Mouse (Mus musculus) NIH3T3 (cell line): ENCODE results near the gene Tiam1.

ENCODE experiments used
- DNase-seq: peaks from one replicate; pipeline ENCODE4 v3.0.0-alpha.2; 2012; ENCODE audit warnings: low read depth

Gene Tiam1

DNA sequence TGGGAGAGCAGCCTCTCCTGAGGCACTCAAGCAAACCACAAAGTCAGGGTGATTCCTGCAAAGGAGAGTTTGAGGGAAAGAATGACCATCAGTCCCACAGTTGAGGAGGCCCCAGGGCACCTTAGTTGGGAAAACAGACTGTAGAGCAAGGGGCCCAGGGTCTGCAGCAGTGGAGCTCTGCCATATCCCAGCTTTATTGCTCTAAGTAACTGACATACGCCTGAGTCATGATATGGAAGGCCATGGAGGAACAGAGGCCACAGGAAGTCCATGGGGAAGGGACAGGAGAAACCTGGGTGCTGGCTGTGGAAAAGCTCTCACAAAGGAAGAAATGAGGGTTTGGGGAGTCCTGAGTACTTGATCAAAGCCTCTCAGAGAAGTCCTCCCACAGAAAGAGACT is 189.5 kb downstream of the Tiam1 start:
- no peak for DNase-seq

DNA sequence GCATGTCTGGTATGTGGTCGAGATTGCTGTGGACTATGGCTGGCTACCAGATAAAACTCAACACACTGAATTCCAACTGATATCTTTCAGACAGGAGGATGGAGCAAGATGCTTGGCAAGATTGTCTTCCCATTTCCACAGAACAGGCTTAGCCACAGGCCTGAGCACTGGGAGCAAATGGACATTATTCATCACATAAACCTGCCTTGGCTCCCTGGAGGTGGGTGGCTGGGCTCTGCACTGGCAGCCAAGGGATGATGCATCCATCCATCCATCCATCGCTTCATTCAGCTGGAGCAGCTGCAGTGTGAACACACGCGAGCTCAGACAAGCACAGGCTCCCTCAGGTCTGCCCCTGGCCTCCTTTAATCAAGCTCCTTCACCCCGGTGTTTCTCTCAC is 190.7 kb downstream of the Tiam1 start:
- DNase-seq, result peak; percentile 82

DNA sequence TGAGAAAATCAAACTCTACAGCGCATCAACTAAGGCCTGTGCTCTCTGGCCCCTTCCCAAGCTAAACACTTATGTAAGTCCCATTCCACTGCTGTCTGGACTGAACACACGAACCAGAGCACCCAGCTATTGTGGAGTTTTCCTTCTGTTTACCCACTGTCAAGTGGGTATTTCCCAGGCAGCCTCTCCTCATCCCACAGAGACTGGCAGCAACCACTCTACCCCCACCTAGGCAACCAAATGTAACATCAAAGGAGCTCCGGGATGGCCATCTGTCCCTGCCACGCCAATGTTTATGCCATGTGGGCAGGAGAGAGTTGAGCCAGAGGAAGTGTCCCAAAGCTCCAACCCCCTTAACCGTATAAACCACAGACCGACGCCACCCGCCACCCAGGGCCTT is 192.8 kb downstream of the Tiam1 start:
- no peak for DNase-seq

DNA sequence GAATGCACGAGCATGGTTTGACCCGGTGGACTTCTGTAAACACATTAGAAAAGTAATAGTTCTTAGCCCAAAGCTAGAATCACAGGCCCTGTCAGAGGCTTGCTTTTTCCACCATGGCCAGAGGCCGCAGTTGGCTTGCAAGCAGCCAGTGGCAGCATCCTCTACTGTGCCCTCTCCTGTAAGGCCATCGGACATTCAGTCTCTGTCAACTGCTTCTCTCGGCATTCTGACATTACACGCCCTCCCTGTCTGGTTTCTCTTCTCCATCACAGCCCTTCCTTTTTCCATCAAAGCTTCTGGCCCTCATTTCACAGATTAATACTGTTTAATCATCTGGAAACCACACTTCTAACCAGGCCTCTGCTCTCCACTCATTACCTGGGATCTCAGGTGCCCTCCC is 193.3 kb downstream of the Tiam1 start:
- no peak for DNase-seq

DNA sequence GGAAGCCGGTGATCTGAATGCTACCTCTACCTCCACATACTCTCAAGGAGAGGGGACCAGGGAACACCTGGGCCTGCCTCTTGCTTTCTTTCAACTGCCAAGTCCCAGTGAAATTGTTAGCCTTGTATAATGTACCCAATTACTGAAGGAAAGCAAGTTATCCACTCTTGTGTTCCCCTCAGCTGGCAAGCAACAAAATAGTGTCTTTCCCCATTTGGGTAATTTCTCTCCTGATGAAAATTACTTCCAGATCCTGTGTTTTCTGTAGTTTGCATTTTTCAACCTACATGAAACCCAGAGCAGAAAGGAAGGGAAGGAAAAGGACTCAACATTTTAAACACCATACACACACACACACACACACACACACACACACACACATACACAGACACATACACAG is 195.5 kb downstream of the Tiam1 start:
- DNase-seq, result no peak

DNA sequence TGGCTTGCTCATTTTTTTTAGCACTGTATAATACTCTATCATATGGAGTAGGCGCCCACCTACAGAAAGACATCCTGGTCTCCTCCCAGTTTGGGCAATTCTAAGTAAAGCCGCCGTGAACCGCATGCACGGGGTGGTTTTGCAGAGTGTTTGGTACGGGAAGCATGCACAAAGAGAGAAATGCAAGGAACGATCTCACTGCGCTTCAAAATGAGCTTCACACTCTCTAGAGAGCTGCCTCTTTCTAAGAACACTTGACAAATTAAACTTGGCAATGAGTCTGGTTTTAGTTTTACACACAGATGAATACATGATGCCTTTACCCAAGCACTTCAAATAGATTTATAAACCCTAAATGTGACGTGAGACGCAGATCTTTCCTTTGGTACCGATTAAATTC is 196.8 kb downstream of the Tiam1 start:
- no peak for DNase-seq

DNA sequence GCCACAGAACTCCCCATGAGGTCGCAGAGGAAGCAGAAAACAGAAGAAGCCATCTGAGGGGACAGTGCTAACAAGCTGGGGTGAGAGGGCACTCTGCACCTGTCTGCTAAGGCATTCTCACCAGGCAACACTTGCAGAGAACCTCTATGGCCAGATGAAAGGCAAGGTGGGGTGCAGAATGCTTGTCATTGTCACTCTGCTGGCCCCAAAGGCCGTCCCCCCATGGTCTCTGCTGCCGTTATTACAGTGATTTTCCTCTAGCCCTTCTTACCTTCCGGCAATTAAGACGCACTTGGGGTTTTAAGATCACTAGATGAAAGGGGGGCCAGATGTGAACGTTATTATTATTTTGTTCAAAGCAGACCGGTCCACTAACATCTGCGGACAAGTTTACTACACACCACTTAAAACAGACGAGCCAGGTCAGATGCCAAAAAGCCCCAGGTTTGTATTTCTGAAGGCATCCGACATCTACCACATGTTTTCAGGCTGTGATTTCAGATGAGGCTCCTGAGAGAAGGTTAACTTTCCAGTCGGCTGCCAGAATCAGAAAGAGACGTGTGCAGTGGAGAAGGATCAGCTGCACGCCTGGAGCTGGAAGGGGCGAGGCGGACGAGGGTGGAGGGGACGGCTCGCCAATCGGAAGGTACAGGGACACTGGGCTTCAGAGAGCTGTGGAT is 198.8 kb downstream of the Tiam1 start:
- DNase-seq, result no peak

DNA sequence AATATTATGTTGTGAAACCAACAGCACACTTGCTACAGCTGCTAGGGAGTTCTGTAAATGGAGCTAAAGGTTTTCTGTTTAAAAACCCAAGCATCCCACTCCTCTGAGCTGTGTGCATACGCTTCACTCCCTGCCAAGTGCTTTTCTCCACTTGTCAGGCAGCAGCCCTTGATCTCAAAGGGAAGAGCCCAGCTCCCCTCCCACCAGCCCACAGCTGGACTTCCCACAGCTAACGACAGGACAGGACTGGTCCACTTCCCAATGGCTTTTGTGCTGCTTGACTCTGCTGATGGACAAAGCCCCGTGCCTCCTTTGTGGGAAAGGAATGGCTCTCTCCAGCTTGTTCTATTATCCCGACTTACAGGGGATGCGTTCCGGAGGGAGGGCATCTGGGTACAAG is 199.5 kb downstream of the Tiam1 start:
- no peak for DNase-seq

DNA sequence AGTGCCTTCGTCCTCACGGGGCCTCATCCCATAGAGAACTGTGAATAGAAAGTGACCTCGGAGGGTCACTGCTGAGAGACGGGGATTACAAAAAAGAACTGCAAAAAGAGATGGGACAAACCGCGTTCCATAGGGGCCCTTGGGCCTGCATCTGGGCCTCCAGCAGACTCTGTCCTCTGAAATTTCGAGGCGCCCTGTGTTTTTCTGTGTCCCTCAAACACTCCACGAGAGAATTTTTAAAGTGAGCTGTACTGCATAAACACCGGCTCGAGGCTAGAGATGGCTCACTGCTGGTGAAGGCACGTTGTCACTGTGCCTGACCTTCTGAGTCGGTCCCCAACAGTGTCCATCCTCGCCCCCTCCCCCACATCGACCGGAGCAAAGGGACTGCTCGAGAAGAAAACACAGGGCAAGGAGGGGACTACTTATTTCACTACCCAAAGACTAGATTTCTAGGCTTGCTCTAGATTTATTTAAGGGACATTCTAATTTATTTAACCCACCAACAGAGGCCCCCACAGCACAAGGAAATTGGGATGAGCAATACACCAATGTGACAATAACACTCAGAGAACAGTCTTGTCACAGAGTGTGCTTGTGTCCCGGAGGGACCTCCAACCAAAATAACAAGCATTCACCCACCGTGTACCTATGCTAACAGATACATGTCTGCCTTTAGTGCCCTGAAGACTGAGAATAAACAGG is 200.2 kb downstream of the Tiam1 start:
- no peak for DNase-seq

DNA sequence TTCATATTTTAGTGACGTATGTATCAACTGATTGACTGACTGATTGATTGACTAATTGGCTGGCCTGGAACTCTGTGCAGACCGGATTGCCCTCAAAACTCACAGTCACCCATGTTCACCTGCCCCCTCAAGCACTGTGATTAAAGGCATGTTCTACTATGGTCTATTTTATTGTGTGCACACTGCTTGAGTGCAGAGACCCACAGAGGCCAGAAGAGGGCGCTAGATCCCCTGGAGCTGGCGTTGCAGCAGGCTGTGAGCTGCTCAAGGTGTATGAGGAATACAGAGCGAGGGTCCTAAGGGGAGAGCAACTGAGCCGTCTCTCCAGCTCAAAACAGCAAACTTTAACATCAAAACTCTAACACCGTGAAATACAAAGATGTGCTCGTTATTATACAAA is 202.9 kb downstream of the Tiam1 start:
- DNase-seq, result no peak

DNA sequence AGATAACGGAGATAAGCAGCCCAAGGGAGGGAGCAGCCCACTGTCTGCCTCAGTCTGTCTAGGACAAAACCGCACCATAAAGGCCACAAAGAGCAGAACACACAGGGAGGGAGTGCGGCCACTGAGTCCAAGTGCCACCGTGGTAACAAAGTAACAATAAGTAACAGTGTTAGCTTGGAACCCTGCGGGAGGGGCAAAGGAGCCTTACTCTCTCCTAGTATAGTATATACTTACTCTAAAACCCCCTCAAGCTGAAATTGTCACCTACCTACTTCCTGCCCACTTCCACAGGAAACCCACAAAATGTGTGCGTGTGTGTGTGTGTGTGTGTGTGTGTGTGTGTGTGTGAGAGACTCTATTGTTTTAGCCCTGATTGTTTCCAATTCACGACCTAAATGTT is 205.3 kb downstream of the Tiam1 start:
- DNase-seq, result no peak

DNA sequence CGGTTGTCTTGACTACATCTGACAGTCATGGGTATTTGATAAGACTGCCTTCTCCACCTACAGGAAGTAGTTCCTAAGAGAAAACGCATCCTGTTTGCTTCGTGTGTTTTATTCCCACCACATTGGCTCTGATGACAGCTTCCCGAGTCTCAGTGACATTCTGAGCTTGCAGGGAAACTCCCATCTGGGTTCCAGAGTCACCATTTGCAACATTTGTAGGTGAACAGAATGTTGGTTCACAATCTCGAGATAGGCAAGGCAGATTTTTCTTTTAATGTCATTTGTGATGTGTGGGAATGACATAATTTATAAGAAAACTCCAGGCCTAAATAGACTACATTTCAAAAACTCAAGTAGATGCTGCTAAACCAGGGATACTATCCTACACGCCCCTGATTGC is 207.0 kb downstream of the Tiam1 start:
- DNase-seq, result no peak

DNA sequence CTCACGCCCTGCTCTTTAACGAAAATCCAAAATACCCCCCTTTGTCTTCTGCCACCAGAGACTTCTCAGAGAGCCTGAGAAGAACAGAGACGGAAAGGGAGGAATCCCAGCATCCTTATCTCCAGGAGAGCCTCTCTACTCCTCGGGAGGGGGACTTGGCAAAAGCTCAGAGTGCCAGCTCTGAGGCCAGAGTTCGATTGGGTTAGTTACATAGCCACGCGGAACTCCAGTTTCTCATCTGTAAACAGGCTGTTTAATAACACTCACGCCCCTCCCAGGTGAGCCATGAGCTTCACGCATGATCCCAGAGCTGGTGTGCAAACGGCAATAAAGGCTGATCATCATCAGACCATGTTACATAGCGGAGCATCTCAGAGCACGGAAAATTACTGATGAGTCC is 208.2 kb downstream of the Tiam1 start:
- DNase-seq, result no peak

DNA sequence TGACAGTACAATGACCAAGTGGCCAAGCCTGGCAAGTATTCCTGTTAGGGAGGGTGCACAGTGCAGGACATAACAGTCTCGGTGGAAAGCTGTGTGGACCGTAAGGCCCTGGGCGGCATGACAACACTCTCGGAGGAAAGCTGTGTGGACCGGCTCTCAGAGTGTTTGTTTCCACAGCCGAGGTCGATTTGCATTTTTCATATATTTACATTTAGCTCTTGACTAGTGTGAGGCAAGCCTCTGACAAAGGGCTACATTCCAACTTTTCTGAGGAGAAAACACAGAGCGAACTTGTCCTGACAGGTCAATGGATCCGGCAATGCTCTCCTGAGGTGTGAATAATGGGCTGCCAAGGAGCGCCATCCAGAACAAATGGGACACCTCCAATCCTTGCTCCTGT is 209.0 kb downstream of the Tiam1 start:
- DNase-seq, result no peak

DNA sequence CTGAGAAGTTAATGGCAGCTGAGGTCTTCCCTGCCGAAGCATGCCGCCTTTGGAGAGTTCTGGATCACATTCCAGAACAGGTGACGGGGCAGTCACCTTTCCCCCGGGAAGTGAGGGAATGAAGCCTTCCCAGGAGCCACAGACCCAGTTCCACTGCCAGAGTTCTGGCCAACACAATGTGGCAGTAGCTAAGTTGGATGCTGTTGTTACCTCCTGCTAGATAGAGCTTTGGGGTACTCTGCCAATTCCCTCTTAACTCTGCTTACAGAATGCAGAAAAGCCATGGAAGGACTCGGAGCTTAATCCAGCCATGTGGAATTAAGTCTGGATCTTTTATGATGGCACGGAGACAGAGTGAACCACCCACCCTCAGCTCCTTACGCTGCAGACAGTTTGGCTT is 209.6 kb downstream of the Tiam1 start:
- no peak for DNase-seq

DNA sequence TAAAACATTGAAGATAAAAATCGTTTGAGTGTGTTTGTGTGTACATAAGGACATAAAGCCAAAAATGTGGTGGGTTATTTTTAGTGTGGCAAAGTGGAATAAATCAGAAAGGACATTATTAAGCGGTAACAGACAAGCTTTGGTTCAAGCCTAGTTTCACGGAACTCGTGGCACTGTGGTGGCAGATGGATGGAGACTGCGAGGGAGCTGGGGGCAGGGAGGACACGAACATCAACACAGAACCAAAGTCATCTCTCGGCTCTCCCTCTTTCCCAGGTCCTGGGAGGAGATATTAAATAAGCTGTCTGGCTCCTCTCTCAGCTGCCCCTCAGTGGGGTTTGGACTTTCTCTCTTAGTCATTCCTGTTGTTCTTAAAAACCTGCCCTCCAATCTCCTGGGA is 215.0 kb downstream of the Tiam1 start:
- DNase-seq, result no peak

DNA sequence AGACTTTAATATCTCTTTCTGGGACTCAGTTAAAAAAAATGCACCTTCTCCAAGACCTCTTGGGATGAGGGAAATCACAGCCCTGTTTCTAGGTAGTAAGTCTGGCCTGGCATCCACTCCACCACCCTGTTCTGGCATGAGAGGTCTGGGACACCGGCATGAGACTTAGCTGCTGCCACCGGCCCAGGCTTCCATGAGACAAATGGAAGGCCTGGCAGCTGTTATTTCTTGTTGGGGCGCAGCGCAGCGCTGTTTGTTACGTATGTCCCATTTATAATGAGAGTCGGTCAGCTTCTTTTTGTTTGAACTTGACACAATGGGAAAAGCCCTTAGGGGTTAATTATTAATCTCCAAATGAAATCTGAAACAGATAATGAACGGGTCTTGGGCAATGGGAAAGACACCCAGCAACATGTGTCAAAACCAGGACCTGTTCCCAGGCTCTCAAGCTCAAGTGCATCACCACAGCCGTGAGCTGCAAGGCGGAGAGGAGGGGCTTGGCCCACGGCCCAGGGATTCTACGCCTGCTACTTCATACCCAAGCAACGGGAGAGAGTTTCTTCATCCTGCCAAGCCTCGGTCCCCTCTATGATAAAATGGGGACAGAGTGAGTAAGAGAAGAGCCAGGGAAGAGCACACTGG is 219.2 kb downstream of the Tiam1 start:
- no peak for DNase-seq

DNA sequence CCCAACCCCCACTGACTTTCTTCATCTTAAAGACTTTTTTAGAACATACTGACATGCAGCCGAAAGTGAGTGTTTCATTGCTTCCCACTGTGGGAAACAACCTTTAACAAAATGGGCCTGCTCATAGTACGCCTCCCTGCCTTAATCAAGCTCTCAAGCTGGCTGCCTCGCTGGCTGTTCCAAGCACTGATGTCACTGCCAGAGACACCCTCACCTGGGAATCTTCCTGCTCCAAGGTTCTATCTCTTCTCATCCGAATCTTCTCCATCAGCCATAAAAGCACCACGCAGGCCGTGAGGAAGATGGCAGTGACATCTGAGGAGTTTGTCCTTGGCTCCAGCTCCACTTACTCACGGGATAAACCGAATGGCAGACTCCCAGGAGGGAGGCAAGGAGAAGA is 220.3 kb downstream of the Tiam1 start:
- DNase-seq, result no peak

DNA sequence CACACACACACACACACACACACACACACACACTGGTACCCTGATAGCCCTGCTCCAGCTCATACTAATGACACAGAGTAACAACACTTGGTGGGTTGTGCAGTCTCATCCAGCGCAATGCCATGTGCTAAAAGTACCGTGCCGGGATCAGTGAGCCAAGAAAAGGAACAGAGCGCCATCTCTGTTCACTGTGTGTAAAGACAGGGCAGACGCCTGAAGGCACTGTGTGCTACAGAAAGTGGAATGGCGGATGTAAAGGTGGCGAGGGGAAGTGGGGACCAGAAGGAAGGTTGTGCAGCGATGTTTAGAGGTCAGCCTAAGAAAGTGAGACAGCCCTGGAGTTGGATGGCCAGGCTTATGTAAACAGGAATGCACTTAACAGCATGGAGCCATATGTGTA is 221.1 kb downstream of the Tiam1 start:
- no peak for DNase-seq

DNA sequence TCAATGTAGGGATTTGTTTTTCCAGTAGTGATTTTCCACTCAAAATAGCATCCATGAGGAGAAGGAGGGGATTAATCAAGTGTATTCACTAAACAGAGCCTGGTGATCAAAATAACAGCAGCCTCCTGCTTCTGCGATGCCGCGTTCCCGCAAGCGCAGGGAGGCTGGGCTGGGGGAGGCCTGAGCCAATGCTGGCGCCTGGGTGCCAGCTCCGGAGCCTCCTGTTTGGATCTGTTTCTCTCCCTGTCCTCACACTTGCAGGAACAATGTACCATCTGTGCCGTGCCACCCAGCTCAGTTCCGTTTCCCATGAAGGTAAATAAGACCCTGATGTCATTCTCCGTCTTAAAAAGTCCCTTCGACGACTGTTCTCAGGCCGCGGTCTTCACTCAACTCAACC is 222.2 kb downstream of the Tiam1 start:
- no peak for DNase-seq

DNA sequence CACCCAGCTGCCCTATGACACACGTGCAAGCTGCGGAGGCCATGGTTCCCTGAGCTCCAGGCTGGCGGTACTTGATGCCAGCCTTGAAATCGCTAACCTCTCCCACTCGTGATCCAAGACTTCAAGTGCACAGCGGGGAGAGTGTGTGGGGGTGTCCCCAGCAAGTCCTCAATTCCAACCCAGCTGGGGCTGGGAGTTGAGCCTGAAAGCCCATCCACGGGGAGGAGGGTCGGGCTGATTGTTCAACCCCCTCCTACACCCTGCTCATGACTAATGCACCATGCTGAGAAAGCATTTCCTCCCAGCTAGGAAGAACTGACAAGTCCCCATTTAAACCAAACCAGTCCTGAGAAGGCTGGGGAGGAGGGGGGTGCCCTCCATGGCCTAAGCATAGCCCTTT is 223.2 kb downstream of the Tiam1 start:
- no peak for DNase-seq

DNA sequence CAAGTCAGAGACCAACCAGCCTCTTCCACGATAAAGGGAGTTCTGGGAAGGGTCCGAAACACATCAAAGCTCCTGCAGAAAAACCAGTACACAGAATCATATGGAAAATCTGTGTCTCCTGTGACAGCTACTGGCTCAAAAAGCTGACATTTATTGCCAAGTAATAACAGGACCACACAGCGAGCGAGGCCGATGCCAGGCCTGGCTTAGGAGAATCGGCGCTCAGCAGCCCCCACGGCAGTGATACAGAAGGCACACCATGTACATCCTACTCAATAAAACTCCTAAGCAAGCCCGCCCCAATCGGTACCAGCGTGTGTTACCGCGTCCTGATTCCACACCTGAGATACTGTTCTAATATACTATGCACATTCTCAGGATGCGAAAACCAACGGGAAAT is 226.2 kb downstream of the Tiam1 start:
- DNase-seq, result no peak

DNA sequence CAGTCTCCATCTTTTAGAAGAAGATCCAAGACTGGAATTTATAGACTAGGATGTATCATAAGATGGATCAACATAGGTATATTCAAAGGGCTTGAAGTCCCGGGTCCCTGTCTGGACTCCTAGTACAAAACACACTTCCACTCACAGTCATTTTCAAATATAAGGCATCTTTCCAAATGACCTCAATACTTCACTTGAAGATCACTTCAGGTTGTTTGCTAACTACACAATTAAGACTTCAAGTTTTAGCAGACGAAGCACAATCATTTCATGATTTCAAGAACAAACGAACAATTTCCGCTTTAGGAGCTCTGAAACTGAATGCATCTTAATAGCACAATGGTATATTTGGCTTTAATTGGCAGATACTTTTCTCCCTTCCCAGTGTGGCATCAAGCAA is 228.6 kb downstream of the Tiam1 start:
- no peak for DNase-seq
